Mouse (Mus musculus): Measurements from ENCODE around the gene 2010300C02Rik. TPM values are rescaled to one million over a fixed set of nuclear protein-coding genes. Genes with fewer than 3 reads are reported as not detected.

Gene 2010300C02Rik
- total RNA-seq, 4 experiments from 2014 or later, result 0.18 to 0.67 (median 0.25) TPM

DNA sequence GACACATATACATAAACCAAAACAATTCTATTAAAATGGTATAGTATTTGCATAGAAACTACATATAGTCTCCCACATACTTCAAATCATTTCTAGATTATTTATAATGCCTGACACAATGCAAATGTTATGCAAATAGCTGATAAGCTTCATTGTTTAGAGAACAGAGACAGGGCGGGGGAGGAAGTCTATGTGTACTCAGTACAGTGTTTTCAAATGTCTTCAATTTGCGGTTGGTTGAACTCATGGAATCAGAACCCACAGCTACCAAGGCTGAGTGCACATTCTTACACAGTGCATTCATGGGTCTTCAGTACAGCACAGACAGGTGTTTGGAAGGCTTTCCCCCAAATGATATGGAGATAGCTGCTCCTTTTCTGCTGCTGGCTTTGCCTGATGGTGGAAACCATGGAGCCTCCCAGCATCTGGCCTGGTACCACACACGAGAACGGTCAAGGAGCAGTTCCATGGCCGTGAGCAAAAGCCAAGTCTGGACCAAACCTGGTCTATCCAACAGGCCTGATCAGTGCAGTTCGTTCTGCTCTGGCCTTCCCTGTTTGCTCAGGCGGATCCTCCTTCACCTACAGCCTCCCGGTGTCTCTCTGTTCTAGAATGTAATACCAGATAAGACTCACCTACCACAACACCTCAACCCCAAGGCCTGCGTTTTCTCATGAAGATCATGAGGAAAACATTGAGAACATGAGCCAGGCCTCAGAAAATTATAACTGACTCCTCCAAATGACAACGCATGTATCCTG is 8.1 kb downstream of the 2010300C02Rik start:
- no peak for DNase-seq (ENCODE audit: low spot score in 2 of 2)

DNA sequence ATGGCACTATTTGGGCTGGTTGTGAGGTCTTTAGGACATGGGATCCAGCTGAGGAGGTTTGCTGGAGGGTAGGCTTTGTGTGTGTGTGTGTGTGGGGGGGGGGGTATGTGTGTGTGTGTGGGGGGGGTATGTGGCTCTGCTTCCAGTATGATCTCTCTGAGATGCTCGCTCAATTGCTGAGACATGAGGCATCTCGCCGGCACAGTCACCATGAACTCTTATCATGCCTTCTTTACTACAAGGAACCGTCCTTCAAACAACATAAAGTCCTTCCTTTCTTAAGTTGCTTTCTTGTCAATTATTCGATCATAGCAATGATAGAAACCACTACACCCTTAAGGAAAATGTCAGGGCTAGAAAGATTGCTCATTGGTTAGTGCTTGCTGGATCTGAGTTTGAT is 8.8 kb downstream of the 2010300C02Rik start:
- DNase-seq (ENCODE audit: low spot score in 2 of 2), result no peak

DNA sequence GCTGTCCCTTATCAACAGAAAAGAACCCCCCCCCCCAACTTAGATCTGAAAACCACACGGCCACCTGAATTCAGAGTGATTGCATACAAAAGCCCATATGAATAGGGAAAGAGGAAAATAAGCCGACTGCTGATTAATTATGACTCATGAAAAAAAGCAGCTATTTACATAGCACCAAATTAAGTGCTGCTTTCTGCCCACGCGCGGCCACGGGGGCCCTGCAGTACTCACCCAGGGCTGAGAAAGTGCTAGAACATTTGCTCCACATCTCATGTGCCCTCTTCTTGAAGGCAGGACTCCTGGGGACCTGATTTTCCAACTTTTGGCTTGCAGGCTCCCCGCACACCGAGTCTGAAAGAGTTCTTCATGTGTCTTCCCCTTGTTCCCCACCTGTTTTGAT is 10.1 kb downstream of the 2010300C02Rik start:
- DNase-seq (ENCODE audit: low spot score in 2 of 2), result no peak

DNA sequence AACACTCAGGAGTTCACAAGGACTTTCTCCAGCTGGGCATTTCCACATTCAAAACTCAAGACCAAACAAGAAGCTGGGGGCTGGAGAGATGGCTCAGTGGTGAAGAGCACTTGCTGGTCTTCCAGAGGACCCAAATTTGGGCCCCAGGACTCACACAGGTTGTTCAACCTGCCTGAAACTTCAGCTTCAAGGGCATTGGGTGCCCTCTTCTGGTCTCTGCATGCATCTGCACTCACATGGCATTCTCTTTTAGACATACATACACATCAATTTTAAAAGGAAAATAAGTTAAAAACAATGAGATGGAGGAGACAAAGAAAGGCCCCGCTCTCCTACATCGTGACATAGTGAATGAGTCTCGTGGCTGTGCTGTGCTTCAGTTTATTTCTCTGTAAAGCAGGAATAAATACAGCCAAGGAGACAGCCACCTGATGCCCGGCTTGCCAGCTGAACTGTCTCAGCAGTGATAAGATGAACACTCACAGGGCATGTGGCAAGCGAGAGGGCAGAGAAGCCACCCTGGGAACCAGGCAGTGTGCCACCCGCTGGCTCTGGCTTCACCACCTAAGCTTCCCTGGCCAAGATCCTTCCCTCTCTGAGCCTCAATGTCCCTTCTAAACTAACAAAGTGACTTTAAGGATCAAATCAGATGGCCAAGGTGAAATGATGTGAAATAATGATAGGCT is 11.5 kb downstream of the 2010300C02Rik start:
- no peak for DNase-seq (ENCODE audit: low spot score in 2 of 2)

DNA sequence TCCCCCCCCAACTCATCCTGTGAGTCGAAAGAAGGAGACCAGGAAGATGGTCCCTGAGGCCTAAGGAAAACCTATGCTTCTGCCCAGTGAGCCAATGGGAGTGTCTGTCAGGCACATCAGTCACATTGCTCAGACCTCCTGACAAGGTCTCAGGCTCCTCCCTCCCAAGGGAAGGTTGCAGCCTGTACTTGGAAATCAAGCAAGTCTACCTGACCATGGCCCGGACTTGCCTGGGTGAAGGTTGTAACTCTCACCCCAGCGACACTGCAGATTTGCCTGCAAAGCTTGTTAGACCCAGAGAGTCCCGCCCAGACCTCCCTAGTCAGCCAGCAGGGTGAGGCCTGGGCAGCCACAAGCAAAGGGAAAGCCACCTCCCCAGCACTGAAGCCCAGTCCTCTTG is 17.6 kb downstream of the 2010300C02Rik start:
- no peak for DNase-seq (ENCODE audit: low spot score in 2 of 2)

DNA sequence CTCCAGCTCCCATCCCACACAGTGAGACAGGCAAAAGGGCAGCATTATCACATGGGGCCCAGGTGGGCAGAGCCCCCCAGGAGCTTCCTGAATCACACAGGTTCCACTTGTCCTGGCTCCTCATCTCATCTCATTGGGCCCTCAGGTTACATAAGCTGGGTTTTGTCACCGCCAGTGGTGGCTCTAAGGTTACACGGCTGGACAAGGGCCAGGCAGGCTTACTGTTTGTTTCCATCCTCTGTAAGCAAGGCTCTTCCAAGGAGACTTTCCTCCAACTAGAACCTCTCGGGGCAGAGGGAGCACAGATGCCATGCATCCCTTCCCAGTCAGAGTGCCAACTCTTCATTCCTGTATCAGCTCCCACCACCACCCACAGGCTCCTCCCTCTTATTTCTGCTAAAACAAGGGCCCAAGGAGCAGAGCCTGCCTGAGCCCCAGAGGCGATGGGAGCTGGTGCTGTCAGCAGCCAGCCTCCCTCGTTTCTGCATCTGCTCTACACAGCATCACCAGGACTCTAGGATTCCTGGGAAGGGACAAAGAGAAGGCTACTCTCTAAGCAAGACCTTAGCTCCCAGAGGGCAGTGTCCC is 20.9 kb downstream of the 2010300C02Rik start:
- DNase-seq (ENCODE audit: low spot score in 2 of 2), result no peak

DNA sequence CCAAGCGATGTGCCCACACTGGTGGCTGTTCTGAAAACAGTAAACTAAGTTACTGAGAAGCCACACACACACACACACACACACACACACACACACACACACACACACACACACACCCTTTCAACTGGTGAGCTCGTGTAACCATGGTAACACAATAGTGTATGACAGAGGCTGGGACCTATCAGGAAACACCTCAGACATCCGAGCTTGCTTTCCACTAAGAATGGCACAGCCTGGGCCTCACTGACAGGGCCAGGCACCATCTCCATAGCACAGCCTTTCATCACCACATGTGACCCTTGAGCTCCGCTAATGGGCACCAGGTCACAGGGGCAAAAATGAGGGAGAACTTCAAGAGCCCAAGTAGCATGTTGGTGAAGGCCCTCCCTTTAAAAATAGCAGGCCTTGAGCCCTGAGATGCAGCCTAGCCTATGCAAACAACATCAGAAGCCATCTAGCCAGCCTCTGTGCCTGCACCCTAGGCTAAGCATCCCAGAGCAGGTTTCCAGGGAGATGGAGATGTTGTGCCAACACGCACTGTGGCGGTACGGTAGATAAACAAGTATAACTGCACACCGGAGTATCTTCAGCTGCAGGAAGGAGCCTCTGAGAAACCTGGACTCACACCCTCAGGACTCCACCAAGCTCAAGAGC is 21.6 kb downstream of the 2010300C02Rik start:
- DNase-seq (ENCODE audit: low spot score in 2 of 2), result no peak

DNA sequence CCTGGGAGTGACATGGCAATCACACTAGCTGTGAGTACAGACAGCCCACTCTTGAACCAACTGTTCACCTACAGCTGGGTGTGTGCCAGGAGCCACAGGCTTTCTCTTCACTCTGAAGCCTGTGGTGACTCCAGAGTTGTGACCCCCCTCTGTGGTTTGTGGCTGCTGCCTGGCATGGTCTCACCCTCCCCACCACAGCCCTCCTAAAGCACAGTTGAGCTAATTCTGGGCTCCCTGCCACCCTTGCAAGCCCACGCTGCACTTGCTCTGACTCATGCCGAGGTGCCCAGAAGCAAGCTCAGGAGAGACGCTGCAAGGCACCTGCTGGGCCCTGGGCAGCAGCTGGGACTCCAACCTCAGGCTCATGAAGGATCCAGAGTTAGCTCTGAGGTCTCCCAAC is 23.0 kb downstream of the 2010300C02Rik start:
- no peak for DNase-seq (ENCODE audit: low spot score in 2 of 2)

DNA sequence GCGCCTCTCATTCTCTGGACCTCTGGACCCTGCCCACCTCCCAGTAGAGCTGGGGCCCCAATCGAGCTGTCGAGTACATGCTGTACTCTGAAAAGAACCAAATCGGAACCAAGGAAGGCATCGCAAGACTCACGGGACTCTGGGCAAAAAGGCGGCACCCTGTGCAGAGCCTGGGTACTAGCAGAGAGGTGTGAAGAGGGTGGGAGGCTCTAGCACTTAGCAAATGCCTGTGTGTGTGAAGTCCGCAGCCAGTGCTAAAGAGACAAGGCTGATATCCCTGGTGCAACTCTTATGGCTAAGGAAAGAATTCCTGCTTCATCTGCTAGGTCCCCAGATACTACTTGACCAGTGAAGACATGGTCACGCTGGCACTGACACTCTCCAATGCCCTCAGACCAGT is 24.2 kb downstream of the 2010300C02Rik start:
- no peak for DNase-seq (ENCODE audit: low spot score in 2 of 2)

DNA sequence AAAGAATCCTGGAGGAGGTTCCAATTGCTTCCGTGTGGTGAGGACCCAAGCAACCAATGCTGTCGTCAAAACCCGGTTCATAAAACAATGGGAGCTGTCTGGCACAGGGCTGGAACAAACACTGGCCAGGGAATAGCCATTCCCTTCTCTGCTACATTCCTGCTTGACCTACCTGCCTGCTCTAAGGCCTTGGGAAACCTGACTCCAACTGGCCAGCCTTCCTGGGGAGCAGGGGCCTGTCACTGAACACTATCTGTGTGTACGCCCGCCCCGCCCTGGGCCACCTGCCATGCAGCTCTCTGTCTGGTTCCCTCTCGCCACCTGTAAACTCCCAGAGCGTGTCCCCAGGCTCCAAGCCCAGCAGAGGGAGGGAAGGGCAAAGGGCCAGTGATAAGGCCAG is 25.5 kb downstream of the 2010300C02Rik start:
- DNase-seq (ENCODE audit: low spot score in 2 of 2), result no peak

DNA sequence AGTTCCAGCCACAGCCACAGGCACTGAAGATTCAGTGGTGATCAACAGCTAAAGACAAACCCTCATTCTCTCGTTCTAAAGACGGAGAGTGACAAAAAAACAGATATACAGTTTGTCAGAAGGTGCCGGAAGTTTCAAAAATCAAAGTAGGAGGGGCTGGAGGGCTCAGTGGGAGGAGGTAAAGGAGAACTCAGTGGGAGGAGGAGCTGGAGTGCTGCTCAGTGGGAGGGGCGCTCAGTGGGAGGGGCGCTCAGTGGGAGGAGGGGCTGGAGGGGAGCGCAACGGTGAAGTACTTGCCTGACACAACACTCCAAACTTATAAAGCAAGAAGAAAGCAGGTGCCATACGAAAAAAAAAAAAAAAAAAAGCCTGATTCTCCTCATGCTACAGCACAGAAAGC is 28.7 kb downstream of the 2010300C02Rik start:
- no peak for DNase-seq (ENCODE audit: low spot score in 2 of 2)

DNA sequence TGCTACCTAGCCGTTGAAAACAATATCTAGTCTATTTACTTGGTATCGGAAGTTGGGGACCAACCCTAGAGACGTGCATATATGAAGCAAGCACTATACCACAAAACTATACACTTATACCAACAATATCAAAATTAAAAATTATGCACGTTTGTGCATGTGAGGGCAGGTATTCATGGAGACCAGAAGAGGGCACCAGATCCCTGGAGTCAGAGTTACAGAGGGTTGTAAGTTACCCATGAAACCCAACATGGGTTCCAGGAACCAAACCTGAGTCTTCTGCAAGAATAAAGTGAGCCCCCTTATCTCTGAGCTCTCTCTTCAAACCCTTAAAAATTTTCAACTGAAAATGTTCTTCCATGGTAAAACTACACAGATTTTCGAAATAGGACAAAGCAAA is 29.2 kb downstream of the 2010300C02Rik start:
- no peak for DNase-seq (ENCODE audit: low spot score in 2 of 2)

DNA sequence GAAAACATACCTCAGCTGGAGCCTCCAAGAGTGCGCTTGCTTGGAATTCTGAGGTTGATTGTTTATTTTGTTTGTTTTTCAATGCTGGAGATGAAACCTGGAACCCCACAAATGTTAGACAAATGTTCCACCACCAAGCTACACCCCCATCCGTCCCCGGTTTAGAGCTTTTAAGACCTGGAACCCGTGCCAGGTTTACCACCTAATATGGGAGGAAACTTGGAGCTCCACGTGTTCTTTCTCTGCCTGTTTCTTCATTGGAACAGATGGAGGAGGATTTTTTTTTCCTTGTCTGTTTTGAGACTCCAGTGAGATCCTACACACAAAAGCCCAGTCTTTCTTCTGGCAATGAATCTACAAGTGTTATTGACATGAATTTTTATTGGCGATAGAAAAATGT is 30.2 kb downstream of the 2010300C02Rik start:
- no peak for DNase-seq (ENCODE audit: low spot score in 2 of 2)

DNA sequence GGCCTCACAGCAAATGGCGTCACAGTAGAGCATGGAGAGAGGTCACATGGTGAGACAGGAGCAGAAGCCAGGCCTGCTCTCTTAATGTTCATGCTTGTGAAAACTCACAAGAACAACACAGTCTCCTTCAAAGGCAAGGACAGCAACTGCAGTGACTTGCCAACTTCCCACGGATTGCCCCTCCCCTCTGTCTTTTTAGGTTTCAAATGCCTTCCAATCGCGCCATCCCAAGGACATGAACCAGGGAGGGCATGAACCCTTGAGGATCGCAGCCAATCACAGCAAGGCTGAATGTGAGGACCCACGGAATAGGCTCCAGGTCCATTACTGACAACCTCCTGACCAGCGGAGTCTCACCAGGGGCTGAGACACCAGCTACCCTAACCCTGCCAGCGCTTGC is 31.5 kb downstream of the 2010300C02Rik start:
- DNase-seq (ENCODE audit: low spot score in 2 of 2), result no peak

DNA sequence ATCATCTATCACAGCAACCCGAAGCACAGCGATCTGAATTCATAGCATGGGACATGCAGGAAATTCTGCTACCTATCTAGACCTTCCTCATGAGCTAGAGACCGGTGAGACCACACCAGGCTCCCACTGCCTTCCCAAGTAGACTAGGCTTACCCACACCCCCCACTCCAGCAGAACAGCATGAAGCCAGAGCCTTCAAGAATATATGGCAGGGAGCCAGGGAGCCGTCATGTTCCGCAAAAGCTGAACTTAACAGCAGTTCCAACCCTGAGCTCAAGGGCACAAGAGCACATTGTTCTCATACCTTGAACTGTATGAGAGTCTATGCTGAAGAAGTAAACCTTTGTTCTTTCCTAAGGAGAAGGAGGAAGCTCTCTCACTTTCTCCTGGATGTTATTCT is 32.4 kb downstream of the 2010300C02Rik start:
- no peak for DNase-seq (ENCODE audit: low spot score in 2 of 2)

DNA sequence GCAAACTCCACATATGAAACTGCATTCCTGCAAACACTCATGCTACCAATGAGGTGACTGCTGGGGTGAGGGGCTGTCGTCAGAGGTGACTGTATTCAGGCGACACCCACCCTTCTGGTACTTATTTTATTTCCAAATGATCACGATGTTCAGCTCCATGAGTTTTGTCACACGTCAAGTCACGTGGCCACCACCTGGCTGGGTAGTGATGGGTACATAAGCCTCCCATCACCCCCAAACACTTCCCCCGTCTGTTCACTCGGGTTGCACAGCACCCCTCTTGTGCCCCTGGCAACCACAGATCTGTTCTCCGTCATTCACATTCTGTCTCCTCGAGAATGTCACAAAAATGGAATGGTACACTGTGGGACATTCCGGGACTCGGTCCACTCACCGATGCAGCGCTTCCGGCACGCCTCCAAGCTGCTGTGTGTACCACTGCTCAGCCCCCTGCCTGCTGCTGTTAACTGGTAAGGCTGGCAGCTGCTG is 32.9 kb downstream of the 2010300C02Rik start:
- no peak for DNase-seq (ENCODE audit: low spot score in 2 of 2)

DNA sequence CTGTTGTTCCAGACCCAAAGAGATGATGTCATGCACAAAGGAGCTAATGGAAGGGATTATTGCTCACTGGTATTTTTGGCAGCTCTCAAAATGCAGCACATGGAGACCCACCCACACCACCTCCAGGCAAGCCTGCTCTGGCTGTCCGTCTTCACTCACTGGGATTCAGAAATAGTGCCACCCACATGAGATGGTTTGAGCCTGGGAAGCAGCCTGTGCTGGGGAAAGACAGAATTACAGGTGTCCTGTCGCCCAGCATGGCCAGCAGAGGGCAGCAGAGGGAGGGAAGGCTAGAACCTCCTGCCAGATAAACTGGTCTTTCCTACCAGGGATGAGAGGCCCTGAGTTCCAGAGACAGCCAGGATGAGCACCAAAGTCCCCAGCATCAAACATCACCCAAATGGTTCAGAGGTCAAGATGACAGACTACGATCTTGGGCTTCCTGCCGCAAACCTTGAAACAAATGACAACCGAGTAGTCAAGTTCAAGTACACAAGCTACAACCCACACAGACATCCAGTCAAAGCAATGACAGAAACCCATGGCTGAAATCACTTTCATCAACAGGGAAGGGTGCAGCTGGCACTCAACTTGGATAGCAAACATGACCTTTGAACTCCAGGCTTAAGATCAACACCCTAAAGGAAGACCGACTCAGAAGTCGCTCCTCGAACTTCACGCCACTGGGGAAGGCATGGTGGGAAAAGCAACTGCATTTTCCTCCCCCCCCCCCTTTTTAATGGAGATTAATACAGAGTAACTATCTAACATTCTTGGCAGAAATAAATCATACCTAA is 41.4 kb downstream of the 2010300C02Rik start:
- peak; percentile 34 to 38 for DNase-seq (ENCODE audit: low spot score in 2 of 2)

DNA sequence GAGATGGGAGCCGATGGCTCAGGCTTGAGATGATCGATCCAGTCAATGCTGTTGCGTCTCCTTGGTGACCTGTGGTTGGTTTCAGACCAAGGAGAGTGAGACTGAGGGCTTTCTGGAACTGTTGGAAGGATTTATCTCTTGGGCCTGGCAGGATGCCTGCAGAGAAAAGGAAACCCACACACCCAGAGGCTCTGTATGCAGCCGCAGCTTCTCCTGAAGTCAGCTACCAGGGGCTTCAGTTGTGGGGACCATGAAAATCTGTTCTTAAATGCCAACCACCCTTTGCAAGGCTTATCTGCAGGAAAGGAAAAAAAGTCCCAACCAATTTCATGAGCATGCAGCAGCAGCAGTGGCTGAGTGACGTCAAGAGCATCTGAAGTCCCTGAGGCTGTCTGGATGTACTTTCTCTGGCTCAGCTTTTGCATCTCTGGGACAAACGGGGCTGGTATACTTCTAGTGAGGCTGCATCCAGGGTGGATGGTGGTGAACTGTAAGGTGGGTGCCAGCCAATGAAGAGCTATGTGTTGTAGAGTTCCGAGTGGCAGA is 42.8 kb downstream of the 2010300C02Rik start:
- no peak for DNase-seq (ENCODE audit: low spot score in 2 of 2)

DNA sequence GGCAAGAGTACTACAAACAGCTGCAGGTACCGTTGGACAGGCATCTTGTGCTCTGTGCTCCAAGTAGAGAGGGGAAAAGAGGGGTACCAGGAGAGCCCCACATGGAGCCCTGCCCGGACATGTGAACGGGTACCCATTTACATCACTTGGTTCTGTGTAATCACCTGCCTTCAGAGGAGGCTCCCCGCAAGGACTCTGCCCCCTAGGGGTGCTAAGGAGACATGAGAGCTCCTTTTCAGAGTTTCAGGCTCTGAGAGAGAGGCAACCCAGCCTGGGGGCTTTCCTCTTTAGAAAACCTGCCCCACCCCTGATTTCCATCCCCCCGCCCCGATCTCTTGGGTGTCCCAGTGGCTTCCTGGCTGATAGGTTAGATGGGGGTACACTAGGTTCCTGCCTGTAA is 44.4 kb downstream of the 2010300C02Rik start:
- DNase-seq (ENCODE audit: low spot score in 2 of 2), result no peak

DNA sequence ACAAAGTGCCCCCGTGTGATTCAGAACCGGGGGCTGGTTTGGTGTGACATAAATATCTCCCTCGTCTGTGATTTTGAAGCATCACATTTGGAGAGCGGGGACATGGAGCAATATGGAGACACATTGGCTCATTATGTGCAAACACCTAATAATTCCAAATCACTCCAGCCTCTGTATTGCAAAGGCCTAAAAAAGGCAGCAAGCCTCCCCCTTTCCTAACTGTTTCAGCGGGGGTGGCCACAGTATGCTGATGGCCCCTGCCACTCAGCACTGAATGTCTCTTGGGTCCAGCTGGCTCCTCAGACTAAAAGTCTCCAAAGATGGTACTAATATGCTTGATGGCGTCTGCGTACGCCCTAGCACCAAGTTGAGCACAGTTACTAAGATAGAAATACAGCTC is 45.6 kb downstream of the 2010300C02Rik start:
- DNase-seq (ENCODE audit: low spot score in 2 of 2), result no peak

DNA sequence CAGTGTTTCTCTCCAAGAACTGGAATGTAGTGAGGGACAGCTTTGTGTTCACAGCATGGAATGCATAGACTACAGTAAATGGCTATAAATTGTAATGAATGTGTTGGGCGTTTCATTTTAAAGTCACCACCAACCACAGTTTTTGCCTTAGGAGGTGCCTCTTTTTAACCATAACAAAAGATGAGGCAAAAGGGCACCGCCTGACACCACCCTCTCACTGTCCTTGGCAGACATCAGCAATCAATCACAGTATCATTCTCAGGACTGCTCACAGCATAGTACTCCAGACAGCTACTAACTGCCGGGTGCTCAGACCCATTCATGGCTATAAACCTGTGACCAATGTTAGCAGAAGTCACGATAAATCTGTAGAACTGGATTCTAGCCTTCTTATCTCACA is 48.6 kb downstream of the 2010300C02Rik start:
- no peak for DNase-seq (ENCODE audit: low spot score in 2 of 2)

Measured in gastrocnemius, adult 8-10 months (tissue).